Mouse (Mus musculus): ENCODE measurements around the gene Olfr1457.

Olfr1457 gene

DNA sequence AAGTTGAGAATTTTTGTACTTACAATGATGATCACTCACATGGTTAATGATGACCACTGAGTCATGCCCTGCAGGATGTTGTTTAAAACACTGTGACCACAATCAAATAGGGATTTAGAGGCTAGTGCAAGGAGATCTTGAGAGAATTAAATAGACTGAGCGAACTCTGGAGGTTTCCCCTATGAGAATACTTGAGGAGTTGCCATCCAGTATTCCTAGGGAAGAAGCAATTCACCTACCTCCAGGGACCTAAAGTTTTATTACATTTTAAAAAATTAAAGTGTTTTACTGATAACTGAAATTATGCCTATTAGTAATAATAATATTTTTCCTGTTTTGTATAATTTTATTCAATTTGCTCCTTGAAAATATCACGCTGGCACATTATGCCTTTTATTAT is at the start of gene Olfr1457:
Gene Olfr1457, minus strand, starts transcription at position 101 of the 400 bp plus-strand sequence.
- DNase-seq (ENCODE audit: low read depth in 1 of 2, low spot score in 2 of 2) = no peak

DNA sequence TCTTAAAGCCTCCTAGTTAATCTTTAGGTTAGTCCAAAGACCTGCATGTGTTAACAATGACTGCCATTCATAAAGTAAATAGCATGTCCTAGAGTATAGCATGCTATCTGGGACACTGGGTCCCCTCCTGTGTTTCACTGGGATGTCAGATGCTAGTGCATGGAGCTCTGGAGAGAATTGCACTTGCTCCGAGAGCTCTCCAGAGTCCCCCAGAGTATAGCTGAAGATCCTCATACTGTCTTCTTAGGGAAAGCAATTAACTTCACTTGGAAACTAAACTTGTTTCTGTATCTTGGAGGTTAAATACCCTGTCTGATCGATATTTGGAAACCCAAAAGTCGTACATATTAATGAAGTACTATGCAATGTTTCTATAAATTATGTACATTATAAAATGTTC is 9.0 kb upstream of the Olfr1457 start, which contains the start of gene Olfr1458:
Gene Olfr1458, minus strand, starts transcription at position 101 of the 400 bp plus-strand sequence.
- no peak for DNase-seq (ENCODE audit: low read depth in 1 of 2, low spot score in 2 of 2)

DNA sequence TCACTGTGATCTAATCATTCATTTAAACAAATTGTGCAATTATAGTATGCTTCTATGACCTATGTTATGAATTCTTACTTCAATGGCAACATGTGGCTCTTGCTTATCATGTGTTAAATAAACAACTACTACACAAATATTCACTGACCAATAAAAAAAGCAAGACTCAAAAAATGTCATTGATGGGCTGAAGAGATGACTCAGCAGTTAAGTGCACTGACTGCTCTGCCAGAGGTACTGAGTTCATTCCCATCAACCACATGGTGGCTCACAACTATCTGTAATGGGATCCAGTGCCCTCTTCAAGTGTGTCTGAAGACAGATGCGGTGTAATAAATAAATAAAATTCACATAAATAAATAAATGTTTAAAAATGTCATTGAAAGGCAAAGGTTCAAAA is 3.8 kb downstream of the Olfr1457 start:
- no peak for DNase-seq (ENCODE audit: low read depth in 1 of 2, low spot score in 2 of 2)

DNA sequence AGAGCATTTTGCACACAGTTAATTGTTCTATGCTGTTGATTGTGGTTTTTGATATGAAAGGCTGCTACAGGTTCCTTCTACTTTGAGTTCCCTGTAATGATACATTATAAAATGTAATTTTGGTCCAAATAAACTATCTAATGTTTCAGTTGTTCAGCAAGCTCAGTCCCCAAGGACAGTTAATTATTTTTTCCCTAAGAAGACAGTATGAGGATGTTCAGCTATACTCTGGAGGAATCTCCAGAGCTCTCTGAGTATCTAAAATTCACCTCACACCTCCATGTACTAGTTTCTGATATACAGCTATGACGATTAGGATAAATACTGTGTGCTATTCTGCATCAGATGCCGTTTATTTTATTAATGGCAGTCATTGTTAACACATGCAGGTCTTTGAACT is 37.4 kb downstream of the Olfr1457 start, which contains the start of gene Olfr1454:
Gene Olfr1454, plus strand, starts transcription at position 301 of the 400 bp plus-strand sequence.
- DNase-seq (ENCODE audit: low read depth in 1 of 2, low spot score in 2 of 2) = no peak

Data from monocyte, adult 2 months (primary cell).